Mouse (Mus musculus) liver, embryonic 14.5 days (tissue): ENCODE measurements around the gene Hipk2.

Experiments used
- CTCF ChIP-seq: IDR thresholded peaks from 2 replicates; pipeline ENCODE4 v1.5.1; 2016; ENCODE audit warnings: antibody characterized with exemption, low read depth, control low read depth
- EP300 ChIP-seq: IDR thresholded peaks from 2 replicates; pipeline ENCODE4 v1.6.1; 2016; ENCODE audit warnings: antibody characterized with exemption, low read depth

GRCm38 (mm10) chr6:38676723-38677122, 199.2 kb downstream of the Hipk2 start:
- no peak for TF ChIP-seq EP300
- no peak for TF ChIP-seq CTCF
